Mouse (Mus musculus): Measurements from ENCODE around the gene 2610528A11Rik.
A peak's percentile ranks its signal among the peaks of the same experiment; 100 is the strongest.
"Not testable (repeated sequence)": the region's sequence is repeated elsewhere in the genome, so short reads cannot be mapped to it uniquely, and the experiment has no call there.

The 2610528A11Rik gene

GRCm38 (mm10) chr14:37113922-37114321 is at the start of gene 2610528A11Rik:
TSS of gene 2610528A11Rik (minus strand) at chr14:37114022.
- no peak for DNase-seq

- no peak for DNase-seq
Measured at GRCm38 (mm10) chr14:37163277-37163956, 49.6 kb upstream of the 2610528A11Rik start.

GRCm38 (mm10) chr14:37154391-37154790 is 40.6 kb upstream of the 2610528A11Rik start:
- no peak for DNase-seq

- no peak for DNase-seq
Measured at GRCm38 (mm10) chr14:37139051-37139710, 25.4 kb upstream of the 2610528A11Rik start.

GRCm38 (mm10) chr14:37137596-37137995 is 23.8 kb upstream of the 2610528A11Rik start:
- not testable (repeated sequence) for DNase-seq

GRCm38 (mm10) chr14:37136110-37136509 is 22.3 kb upstream of the 2610528A11Rik start:
- DNase-seq, result no peak

- no peak for DNase-seq
Measured at GRCm38 (mm10) chr14:37135671-37136070, 21.8 kb upstream of the 2610528A11Rik start.

- peak; percentile 95 for DNase-seq
Measured at GRCm38 (mm10) chr14:37135127-37135593, 21.3 kb upstream of the 2610528A11Rik start, which contains the start of gene Ghitm. TSS of gene Ghitm (minus strand) at chr14:37135272.

GRCm38 (mm10) chr14:37134304-37135126 is 20.7 kb upstream of the 2610528A11Rik start:
- DNase-seq, result no peak

- peak; percentile 55 for DNase-seq
Measured at GRCm38 (mm10) chr14:37127652-37128051, 13.8 kb upstream of the 2610528A11Rik start.

GRCm38 (mm10) chr14:37119233-37119632 is 5.4 kb upstream of the 2610528A11Rik start:
- DNase-seq, result no peak

- peak; percentile 7 for DNase-seq
Measured at GRCm38 (mm10) chr14:37112931-37113330, 891 bp downstream of the 2610528A11Rik start.

- DNase-seq, result no peak
Measured at GRCm38 (mm10) chr14:37111371-37111770, 2.5 kb downstream of the 2610528A11Rik start.

- DNase-seq, result no peak
Measured at GRCm38 (mm10) chr14:37110456-37110855, 3.4 kb downstream of the 2610528A11Rik start.

- DNase-seq, result no peak
Measured at GRCm38 (mm10) chr14:37109975-37110374, 3.8 kb downstream of the 2610528A11Rik start.

GRCm38 (mm10) chr14:37109460-37109859 is 4.4 kb downstream of the 2610528A11Rik start:
- no peak for DNase-seq

GRCm38 (mm10) chr14:37105846-37106245 is 8.0 kb downstream of the 2610528A11Rik start:
- DNase-seq, result no peak

GRCm38 (mm10) chr14:37104747-37105146 is 9.1 kb downstream of the 2610528A11Rik start:
- no peak for DNase-seq

- DNase-seq, result no peak
Measured at GRCm38 (mm10) chr14:37102484-37102883, 11.3 kb downstream of the 2610528A11Rik start.

GRCm38 (mm10) chr14:37101531-37101930 is 12.3 kb downstream of the 2610528A11Rik start:
- DNase-seq, result no peak

- DNase-seq, result peak; percentile 18
Measured at GRCm38 (mm10) chr14:37097956-37098530, 15.8 kb downstream of the 2610528A11Rik start, which contains the start of gene Cdhr1. TSS of gene Cdhr1 (minus strand) at chr14:37098347.

GRCm38 (mm10) chr14:37095556-37095955 is 18.3 kb downstream of the 2610528A11Rik start:
- DNase-seq, result no peak

- no peak for DNase-seq
Measured at GRCm38 (mm10) chr14:37094436-37094835, 19.4 kb downstream of the 2610528A11Rik start.

Measured in right cerebral cortex, postnatal 14 days (tissue).